Mouse (Mus musculus): Measurements from ENCODE around the gene Strap.

Gene Strap

DNA sequence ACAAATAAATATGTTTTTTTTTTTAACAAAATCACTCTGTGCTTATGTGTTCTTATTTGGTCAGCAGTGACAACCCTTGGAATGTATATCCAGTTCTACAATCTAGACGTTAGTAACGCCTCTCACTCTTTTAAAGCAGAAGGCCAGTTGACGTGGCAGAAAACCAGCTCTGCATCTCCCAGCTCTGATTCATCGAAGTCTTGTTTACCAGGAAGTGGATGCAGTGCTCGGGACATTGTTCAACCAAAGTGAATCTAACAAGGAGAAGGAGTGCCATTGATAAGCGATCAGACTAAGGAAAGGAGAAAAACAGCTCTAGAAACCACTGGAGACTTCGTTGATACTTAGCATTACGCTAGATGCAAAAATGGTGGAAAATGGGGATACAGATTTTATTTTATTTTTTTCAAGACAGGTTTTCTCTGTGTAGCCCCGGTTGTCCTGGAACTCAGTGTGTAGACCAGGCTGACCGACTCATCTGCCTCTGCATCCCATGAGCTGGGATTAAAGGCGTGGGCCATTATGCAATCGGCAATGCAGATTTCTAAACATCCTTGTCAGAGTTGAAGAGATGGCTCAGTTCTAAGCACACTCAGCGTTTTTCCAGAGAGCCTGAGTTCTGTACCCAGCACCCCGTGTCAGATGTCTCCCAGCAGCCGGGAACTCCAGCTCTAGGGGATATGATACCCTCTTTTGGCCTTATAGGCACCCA, 12.5 kb upstream of the Strap start:
- no peak for DNase-seq (ENCODE audit: extremely low spot score)

DNA sequence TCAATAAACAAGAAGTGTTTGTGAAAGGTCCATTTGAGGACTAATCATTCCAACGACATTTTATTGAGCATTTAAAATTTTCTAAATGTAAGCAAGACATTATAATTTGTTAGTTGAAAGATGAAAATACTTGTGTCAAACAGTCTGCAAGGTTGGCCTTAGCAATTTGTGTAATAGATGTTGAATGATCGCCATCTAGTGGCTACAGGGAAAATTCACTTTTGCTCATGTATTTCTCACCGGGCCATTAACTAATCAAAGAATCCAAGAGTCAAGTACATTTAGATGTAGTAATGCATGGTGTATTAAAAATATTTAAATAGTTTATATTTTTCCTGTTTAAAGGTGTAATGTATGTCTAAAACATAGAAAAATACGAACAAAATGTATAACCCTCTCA, 11.0 kb upstream of the Strap start:
- DNase-seq (ENCODE audit: extremely low spot score) = peak; percentile 56

DNA sequence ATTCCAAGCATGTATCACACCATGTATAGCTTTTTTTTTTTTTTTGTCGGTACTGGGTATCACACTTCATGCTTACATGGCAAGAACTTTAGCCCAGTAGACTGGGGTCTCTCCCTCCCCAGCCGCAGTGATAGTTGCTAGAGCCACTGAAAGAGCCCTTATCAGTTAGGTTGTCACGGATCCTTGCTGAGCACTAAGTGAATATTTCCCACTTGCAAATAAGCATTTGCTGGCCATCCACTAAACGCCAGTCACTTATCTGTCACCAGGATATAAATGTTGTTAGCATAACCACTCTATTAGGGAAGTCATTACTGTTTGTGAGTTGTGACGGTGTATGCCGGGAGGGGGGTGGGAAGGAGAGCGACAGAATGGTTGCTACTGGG, 425 bp upstream of the Strap start:
- no peak for DNase-seq (ENCODE audit: extremely low spot score)

DNA sequence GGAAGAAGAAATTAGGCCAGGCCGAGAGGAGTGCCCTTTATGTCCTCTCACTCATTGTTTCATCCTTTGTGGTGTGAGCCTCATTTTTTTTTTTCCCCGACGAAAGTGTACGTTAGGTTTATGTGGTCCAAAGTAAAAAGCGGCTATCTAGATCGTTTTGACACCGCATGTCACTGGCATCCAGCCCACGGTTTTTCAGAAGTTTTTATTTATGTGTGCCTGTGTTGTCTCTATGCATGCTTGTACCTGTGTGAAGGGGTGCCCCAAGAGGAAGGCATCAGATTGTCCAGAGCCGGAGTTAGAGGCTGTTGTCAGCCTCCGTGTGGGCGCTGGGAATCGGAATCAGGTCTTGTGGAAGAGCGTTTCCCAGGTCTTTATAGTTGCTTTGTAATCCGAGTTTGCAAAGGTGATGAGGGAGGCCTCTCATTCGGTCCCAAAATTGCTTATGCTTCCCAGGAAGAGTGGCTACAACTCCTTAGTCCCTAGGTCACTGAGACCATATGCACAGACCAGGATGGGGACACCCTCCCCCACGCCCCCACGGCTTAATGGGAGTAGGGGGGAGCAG, 877 bp downstream of the Strap start:
- DNase-seq (ENCODE audit: extremely low spot score) = no peak

DNA sequence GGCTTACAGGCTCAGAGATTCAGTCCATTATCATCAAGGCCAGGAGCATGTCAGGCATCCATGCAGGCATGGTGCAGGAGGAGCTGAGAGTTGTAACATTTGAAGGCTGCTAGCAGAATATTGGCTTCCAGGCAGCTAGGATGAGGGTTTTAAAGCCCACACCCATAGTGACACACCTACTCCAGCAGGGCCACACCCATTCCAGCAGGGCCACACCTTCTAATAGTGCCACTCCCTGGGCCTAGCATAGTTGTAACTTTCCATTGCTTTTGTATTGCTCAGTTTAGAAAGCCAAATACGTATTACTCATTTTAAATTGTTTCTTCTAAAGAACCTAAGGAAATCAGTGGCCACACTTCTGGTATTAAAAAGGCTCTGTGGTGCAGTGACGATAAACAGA, 6.1 kb downstream of the Strap start:
- no peak for DNase-seq (ENCODE audit: extremely low spot score)

GRCm38 (mm10) chr6:137744700-137745099, 9.8 kb downstream of the Strap start:
- no peak for DNase-seq (ENCODE audit: extremely low spot score)

- no peak for DNase-seq (ENCODE audit: extremely low spot score)
Observed at GRCm38 (mm10) chr6:137747174-137747928, 12.5 kb downstream of the Strap start.

DNA sequence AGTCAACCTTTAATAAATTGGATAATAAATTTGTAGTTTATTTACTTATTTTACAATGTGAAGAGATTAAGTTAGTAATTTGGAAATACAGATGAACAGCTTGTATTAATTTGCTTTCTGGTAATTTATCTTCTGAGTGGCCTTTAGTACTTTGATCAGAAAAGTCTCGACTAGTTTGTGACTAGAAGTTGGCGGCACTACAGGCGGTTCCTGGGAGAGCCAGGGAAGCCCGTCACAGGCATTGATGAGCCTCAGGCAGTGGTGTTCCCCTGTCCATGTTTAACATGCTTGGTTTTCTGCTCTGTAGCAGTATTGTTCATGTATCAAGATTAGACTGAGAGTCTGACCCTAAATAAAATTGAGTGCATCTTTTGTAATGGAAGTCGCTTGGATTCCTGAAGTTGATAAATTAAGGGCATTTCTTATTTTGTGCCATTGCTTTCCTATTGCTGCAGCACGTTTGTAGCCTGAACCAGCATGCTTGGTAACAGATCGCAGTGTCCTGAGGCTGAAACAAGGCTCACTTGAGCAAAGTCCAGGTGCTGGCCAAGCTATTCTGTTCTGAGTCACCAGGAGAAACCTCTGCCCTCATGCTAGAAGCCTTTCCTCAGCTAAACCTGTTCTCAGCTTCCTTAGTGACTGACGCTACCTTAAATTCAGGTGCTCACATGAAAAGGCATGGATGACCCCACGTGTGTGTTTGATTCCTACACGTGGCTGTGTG, 16.8 kb downstream of the Strap start:
- no peak for DNase-seq (ENCODE audit: extremely low spot score)

DNA sequence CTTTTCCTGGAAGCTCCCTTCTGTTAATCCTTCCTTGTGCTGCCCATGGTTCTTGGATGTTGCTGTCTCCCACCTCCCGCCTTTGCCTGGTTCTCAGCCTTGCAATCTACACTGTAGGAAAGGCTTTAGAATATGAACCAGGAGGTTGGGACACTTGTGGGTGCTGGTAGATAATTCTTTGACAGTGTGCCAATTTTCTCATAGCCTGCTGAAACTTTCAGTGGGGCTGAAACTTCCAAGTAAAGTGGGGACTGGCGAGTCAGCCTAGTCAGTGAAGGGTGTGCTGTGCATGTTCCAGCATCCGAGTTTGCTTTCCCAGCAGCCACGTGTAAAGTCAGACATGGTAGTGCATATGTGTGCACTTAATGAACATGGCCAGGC, 17.4 kb downstream of the Strap start:
- no peak for DNase-seq (ENCODE audit: extremely low spot score)

GRCm38 (mm10) chr6:137754056-137754856, 19.4 kb downstream of the Strap start, which contains the start of gene Dera:
TSS of gene Dera (plus strand) at chr6:137754546.
- DNase-seq (ENCODE audit: extremely low spot score) = peak; percentile 92

- no peak for DNase-seq (ENCODE audit: extremely low spot score)
Observed at GRCm38 (mm10) chr6:137754857-137755232, 20.0 kb downstream of the Strap start.

- DNase-seq (ENCODE audit: extremely low spot score) = no peak
Observed at GRCm38 (mm10) chr6:137756310-137756709, 21.4 kb downstream of the Strap start.

DNA sequence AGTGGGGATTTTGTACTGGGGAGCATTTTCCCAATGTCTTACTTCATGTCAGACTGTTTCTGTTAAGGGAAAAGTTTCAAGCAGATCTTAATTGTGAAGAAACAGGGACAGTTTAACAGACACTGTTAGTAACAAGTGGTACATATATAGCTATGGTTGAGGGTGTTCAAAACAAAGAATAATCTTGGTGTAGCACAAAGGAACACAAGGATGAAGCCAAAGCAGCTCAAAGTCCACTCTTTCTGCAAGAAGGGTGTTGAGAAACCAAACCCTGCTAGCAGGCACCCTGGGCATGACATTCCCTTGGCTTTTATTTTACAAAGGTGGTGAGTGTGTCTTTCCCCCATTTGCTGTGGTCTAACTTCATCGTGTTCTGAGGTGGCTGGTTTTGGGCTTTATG, 23.0 kb downstream of the Strap start:
- DNase-seq (ENCODE audit: extremely low spot score) = no peak

DNA sequence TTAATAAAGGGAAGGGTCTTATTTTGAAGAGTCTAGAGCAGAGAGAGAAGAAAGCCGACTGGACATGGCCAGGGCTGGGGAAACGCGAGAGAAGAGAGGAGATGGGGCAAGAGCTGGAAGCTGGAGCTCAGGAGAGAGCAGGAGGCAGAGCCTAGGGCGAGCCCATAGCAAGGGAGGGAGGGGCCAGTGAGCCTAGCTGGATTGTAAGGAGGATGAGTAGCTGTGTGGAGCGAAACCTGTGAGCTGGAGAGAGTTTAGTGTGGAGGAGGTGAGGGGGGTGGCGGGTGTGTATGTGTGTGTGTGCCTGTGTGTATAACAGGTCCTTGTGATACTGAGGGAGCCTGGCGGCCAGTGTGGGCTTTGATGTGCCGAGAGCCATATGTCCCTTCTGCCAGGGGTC, 24.8 kb downstream of the Strap start:
- DNase-seq (ENCODE audit: extremely low spot score) = peak; percentile 30

DNA sequence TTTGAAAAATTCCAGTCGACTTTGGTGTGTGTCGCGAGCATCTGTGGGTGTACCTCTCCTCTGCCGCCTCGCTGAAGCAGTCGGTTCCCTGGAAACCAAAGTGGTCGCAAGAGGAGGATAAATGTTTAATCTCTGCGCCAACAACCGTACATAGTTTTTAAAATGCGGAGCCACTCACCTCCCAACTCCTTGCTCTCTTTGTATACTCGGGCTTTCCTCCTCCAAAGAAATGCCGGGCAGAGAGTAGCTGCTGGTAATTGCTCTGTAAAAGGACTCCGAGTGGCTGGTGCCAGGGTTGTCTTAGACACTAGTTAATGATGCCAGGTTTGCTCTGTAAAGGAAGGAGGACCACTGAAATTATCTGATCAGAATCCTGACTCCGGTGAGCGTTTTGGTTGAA, 26.1 kb downstream of the Strap start:
- no peak for DNase-seq (ENCODE audit: extremely low spot score)

DNA sequence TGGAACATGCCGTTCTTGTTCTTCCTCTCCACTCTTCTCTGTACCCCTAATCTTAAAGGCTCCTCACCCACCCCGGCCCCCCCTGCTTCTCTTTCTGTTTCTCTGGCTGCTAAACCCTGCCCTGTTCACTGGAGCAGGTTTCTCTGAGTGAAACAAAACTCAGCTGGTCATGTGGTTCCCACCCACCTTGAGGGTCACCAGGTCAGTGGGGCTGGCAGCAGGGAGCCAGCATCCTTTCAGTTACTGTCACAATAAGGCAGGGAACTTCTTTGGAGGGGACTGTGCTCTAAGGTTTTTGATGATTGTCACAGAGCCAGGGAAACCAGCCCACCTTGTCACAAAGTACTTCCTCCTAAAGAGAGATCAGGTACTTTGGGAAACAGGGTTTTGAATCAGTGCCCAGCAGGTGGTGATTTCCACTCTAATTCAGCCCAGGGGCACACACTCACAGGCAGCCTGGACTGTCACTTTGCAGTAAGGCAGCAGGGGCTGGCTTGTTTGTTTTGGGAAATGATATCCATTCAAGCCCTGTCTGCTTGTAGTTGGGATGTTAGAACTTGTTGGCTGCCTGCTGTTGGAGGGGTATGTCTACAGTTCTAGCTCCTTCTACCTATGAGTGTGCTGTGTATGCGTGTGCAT, 29.8 kb downstream of the Strap start:
- peak; percentile 26 for DNase-seq (ENCODE audit: extremely low spot score)

DNA sequence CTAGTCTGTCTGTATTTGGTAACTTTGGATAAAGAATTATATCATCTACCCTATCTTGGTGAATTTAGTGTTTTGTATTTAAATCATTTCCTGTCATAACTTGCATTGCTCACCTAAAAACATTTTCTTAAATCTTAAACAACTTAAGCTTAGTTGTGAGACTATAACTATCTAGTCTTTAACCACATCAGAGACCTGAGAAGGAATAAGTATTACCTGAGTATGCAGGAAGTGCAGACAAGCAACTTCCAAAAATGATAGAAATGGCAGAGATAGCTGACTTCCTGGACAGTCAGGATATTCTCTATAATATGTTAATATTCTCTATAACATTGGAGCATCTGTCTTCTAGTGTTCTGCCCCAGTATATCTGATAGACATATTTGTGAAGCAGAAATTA, 31.3 kb downstream of the Strap start:
- DNase-seq (ENCODE audit: extremely low spot score) = no peak

GRCm38 (mm10) chr6:137771621-137772250, 36.9 kb downstream of the Strap start:
- no peak for DNase-seq (ENCODE audit: extremely low spot score)

DNA sequence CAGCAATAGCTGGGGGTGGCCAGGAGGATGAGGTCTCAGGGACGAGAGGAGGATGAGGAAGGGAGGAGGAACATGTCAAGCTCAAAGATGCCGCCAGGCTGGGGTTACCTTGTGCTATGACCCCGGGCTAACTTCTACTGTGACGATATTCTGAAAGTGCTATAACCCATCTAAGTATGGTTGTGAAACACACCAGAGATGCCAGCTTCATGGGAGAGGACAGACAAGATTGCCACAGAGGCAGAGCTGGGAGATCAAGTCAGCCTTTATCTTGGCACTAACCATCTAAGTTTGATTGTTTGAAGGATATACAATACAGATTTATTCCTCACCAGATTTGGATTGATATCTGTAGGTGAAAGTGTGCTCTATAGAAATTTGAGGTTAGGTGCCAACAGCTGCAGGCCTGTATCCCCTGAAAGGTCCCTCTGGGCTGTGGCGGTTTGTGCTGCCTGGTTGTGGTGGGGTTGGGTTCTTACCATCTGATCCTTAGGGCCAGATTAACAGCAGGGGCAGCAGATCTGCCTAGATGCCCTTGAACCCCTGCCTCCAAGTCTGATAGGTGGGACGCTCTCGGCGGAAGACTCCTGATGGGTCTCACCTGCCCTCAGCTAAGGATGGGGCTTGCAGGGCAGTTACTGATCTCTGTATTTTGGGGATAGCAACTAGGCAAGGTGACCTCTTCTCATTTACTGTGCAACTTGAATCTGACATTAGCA, 38.2 kb downstream of the Strap start:
- DNase-seq (ENCODE audit: extremely low spot score) = no peak

DNA sequence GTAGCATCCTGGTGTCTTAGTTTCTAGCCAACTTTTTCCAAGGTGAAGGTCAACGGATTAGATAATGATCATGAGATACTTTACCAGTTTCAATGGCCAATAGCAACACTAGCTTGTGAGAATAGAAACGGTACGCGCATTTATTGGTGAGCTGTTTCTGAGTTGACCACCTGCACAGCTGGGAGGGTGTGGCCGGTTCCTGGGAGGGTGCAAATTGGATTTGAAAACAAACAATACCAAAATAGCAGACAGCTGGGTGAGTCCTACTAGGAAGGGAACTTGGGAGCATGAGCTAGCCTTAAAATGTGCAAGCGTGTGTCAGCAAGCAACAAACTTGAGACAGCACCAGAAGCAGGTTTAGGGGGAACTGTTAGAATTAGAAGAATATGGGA, 38.8 kb downstream of the Strap start:
- no peak for DNase-seq (ENCODE audit: extremely low spot score)
